Mouse (Mus musculus): Measurements from ENCODE around the gene Vmn2r103.

The Vmn2r103 gene

GRCm38 (mm10) chr17:19773063-19773462 is at the start of gene Vmn2r103:
TSS of gene Vmn2r103 (plus strand) at chr17:19773363.
- DNase-seq: no peak

GRCm38 (mm10) chr17:19778994-19779393 is 5.8 kb downstream of the Vmn2r103 start:
- no peak for DNase-seq

- DNase-seq: no peak
Measured at GRCm38 (mm10) chr17:19789248-19789647, 16.1 kb downstream of the Vmn2r103 start.

Measured in right cerebral cortex, postnatal 4 days (tissue).